Mouse (Mus musculus) CH12.LX (cell line): ENCODE results near the gene Vamp9. TPM values are rescaled to one million over a fixed set of nuclear protein-coding genes. Genes with fewer than 3 reads are reported as not detected.

ENCODE experiments used
- DNase-seq: peaks from one replicate; pipeline ENCODE4 v3.0.0-alpha.2; 2013; ENCODE audit errors: extremely low read depth
- H3K27ac ChIP-seq: 2 replicates; pipeline ENCODE4 v1.5.1; 2012; ENCODE audit warnings: low read depth, mild to moderate bottlenecking, control low read depth, moderate library complexity; ENCODE audit not compliant: insufficient read depth
- H3K27me3 ChIP-seq: replicated peaks from 2 replicates; pipeline ENCODE3; 2012; ENCODE audit warnings: inconsistent platforms
- H3K36me3 ChIP-seq, 2 experiments: replicated peaks in 1 of 2; 2 replicates each; pipeline versions ENCODE3 to v1.6.1; 2012; ENCODE audit warnings: inconsistent platforms in 1 of 2, low read length in 1 of 2, mild to moderate bottlenecking in 1 of 2, mixed read lengths in 1 of 2, moderate library complexity in 1 of 2; ENCODE audit not compliant: control insufficient read depth in 1 of 2, insufficient read depth in 1 of 2
- H3K4me1 ChIP-seq, 2 experiments: 2 replicates each; pipeline ENCODE4 v1.6.1; 2012; ENCODE audit warnings: inconsistent platforms in 1 of 2, moderate library complexity in 1 of 2; ENCODE audit not compliant: insufficient read depth in 2 of 2, control insufficient read depth in 1 of 2
- H3K4me2 ChIP-seq: 2 replicates; pipeline ENCODE4 v1.6.1; 2012; ENCODE audit warnings: low read depth, mild to moderate bottlenecking, control low read depth; ENCODE audit not compliant: poor library complexity, insufficient read depth, severe bottlenecking
- H3K4me3 ChIP-seq, 3 experiments: fragments of 150-350 bp in 1 of 3; sonication (generic) in 1 of 3; replicated peaks in 1 of 3; 2 replicates each; pipeline versions ENCODE3 to v1.5.1; 2011 to 2012; ENCODE audit warnings: low read depth in 2 of 3, low read length in 2 of 3, mild to moderate bottlenecking in 2 of 3, moderate library complexity in 2 of 3, control low read depth in 1 of 3, improper control_type of control experiment in 1 of 3, inconsistent platforms in 1 of 3, mixed read lengths in 1 of 3; ENCODE audit not compliant: poor library complexity in 1 of 3
- H3K79me2 ChIP-seq: replicated peaks from 2 replicates; pipeline ENCODE4 v1.6.1; 2012; ENCODE audit warnings: mild to moderate bottlenecking, moderate library complexity; ENCODE audit not compliant: control insufficient read depth, poor library complexity, insufficient read depth, severe bottlenecking; ENCODE audit errors: extremely low read depth
- H3K9ac ChIP-seq: 2 replicates; pipeline ENCODE4 v1.6.1; 2012; ENCODE audit warnings: low read depth, mild to moderate bottlenecking, control low read depth, moderate library complexity; ENCODE audit not compliant: insufficient read depth
- H3K9me3 ChIP-seq: replicated peaks from 2 replicates; pipeline ENCODE3; 2012; ENCODE audit warnings: low read length, inconsistent platforms, mixed read lengths
- BHLHE40 ChIP-seq: IDR thresholded peaks from 2 replicates; pipeline ENCODE4 v1.6.1; 2011; ENCODE audit warnings: mild to moderate bottlenecking, low read depth, low read length, improper control_type of control experiment
- CHD1 ChIP-seq: IDR thresholded peaks from 2 replicates; pipeline ENCODE4 v1.6.1; 2012; ENCODE audit warnings: low read depth, low read length, improper control_type of control experiment, inconsistent platforms
- CTCF ChIP-seq, 2 experiments: IDR thresholded peaks in 1 of 2; conservative IDR thresholded peaks in 1 of 2; 2 replicates each; pipeline ENCODE4 v1.5.1; 2011 to 2012; ENCODE audit warnings: low read depth in 2 of 2, low read length in 2 of 2, improper control_type of control experiment in 1 of 2, inconsistent platforms in 1 of 2, mild to moderate bottlenecking in 1 of 2, moderate library complexity in 1 of 2
- E2F4 ChIP-seq: IDR thresholded peaks from 2 replicates; pipeline ENCODE4 v1.6.1; 2011; ENCODE audit warnings: low read depth, low read length, improper control_type of control experiment; ENCODE audit not compliant: insufficient replicate concordance
- ELF1 ChIP-seq: IDR thresholded peaks from 2 replicates; pipeline ENCODE4 v1.6.1; 2014; ENCODE audit warnings: low read depth, mild to moderate bottlenecking, inconsistent platforms, low read length, improper control_type of control experiment
- EP300 ChIP-seq: IDR thresholded peaks from 2 replicates; pipeline ENCODE4 v1.6.1; 2011; ENCODE audit warnings: low read length, improper control_type of control experiment
- ETS1 ChIP-seq: conservative IDR thresholded peaks from 2 replicates; pipeline ENCODE4 v1.6.1; 2012; ENCODE audit warnings: low read depth, mild to moderate bottlenecking, inconsistent platforms, low read length, improper control_type of control experiment, moderate library complexity
- IRF4 ChIP-seq: IDR thresholded peaks from 2 replicates; pipeline ENCODE4 v1.6.1; 2014; ENCODE audit warnings: low read depth, mild to moderate bottlenecking, inconsistent platforms, low read length, improper control_type of control experiment
- JUN ChIP-seq: IDR thresholded peaks from 2 replicates; pipeline ENCODE4 v1.6.1; 2011; ENCODE audit warnings: low read depth, mild to moderate bottlenecking, low read length, improper control_type of control experiment, moderate library complexity; ENCODE audit not compliant: insufficient read depth
- KAT2A ChIP-seq: IDR thresholded peaks from 2 replicates; pipeline ENCODE4 v1.6.1; 2012; ENCODE audit warnings: low read length, improper control_type of control experiment, inconsistent platforms; ENCODE audit not compliant: insufficient replicate concordance
- MXI1 ChIP-seq: IDR thresholded peaks from 2 replicates; pipeline ENCODE4 v1.6.1; 2011; ENCODE audit warnings: mild to moderate bottlenecking, low read depth, low read length, improper control_type of control experiment
- MYC ChIP-seq: IDR thresholded peaks from 2 replicates; pipeline ENCODE4 v1.6.1; 2011; ENCODE audit warnings: low read depth, mild to moderate bottlenecking, improper control_type of control experiment, low read length
- NRF1 ChIP-seq: IDR thresholded peaks from 2 replicates; pipeline ENCODE4 v1.6.1; 2014; ENCODE audit warnings: low read depth, mild to moderate bottlenecking, inconsistent platforms, low read length, improper control_type of control experiment, moderate library complexity
- PAX5 ChIP-seq: IDR thresholded peaks from 2 replicates; pipeline ENCODE4 v1.6.1; 2012; ENCODE audit warnings: low read length, inconsistent platforms, mixed read lengths
- POLR2A ChIP-seq: IDR thresholded peaks from 2 replicates; pipeline ENCODE4 v1.6.1; 2011; ENCODE audit warnings: low read depth, mild to moderate bottlenecking, improper control_type of control experiment, low read length
- RAD21 ChIP-seq: IDR thresholded peaks from 2 replicates; pipeline ENCODE4 v1.6.1; 2011; ENCODE audit warnings: low read depth, mild to moderate bottlenecking, low read length, improper control_type of control experiment, moderate library complexity
- RCOR1 ChIP-seq: conservative IDR thresholded peaks from 2 replicates; pipeline ENCODE4 v1.6.1; 2012; ENCODE audit warnings: low read depth, mild to moderate bottlenecking, inconsistent platforms, low read length, improper control_type of control experiment
- SIN3A ChIP-seq: IDR thresholded peaks from 2 replicates; pipeline ENCODE4 v1.6.1; 2012; ENCODE audit warnings: low read length, improper control_type of control experiment, inconsistent platforms
- SMC3 ChIP-seq: IDR thresholded peaks from 2 replicates; pipeline ENCODE4 v1.6.1; 2011; ENCODE audit warnings: low read depth, low read length, improper control_type of control experiment
- UBTF ChIP-seq: IDR thresholded peaks from 2 replicates; pipeline ENCODE4 v1.6.1; 2012; ENCODE audit warnings: low read depth, mild to moderate bottlenecking, inconsistent platforms, low read length, improper control_type of control experiment, moderate library complexity
- USF1 ChIP-seq: IDR thresholded peaks from 2 replicates; pipeline ENCODE4 v1.6.1; 2014; ENCODE audit warnings: low read depth, mild to moderate bottlenecking, inconsistent platforms, low read length, improper control_type of control experiment
- USF2 ChIP-seq: conservative IDR thresholded peaks from 2 replicates; pipeline ENCODE4 v1.6.1; 2011; ENCODE audit warnings: low read depth, low read length, improper control_type of control experiment
- ZC3H11A ChIP-seq: IDR thresholded peaks from 2 replicates; pipeline ENCODE4 v1.6.1; 2012; ENCODE audit warnings: low read depth, mild to moderate bottlenecking, inconsistent platforms, low read length, improper control_type of control experiment
- ZKSCAN1 ChIP-seq: IDR thresholded peaks from 2 replicates; pipeline ENCODE4 v1.6.1; 2012; ENCODE audit warnings: low read depth, inconsistent platforms, low read length, improper control_type of control experiment, borderline replicate concordance
- ZMIZ1 ChIP-seq: IDR thresholded peaks from 2 replicates; pipeline ENCODE4 v1.6.1; 2012; ENCODE audit warnings: low read depth, mild to moderate bottlenecking, inconsistent platforms, low read length, improper control_type of control experiment
- ZNF384 ChIP-seq: IDR thresholded peaks from 2 replicates; pipeline ENCODE4 v1.6.1; 2012; ENCODE audit warnings: low read depth, low read length, improper control_type of control experiment, inconsistent platforms
- dilution Hi-C: fragments of 300-500 bp; cut with MboI; formaldehyde crosslinking; loops from 2 replicates; pipeline ENCODE4 v1.14.3; 2020; ENCODE audit warnings: low sequenced_read_pairs; ENCODE audit not compliant: extremely low pct_unique_long_range_greater_than_20kb, extremely low pct_ligation_motif_present
- in situ Hi-C: fragments of 300-500 bp; cut with MboI; formaldehyde crosslinking; loops from 3 replicates; pipeline ENCODE4 v1.14.3; 2019; ENCODE audit warnings: low sequenced_read_pairs, low pct_ligation_motif_present, low pct_unique_long_range_greater_than_20kb, mixed read lengths
- polyA plus RNA-seq: library from polyadenylated mRNA; unstranded; fragments of >175 nt; gene quantifications from 2 replicates; pipeline ENCODE4 v1.2.1, GENCODE M21; 2012; ENCODE audit warnings: low read depth; ENCODE audit not compliant: insufficient read length
- total RNA-seq, 2 experiments: library from RNA; depleted of rRNA; stranded (reverse); fragments of 300-350 nt in 1 of 2; fragments of >200 nt in 1 of 2; gene quantifications; 2 replicates each; pipeline ENCODE4 v1.2.3; 2012 to 2014

The Vamp9 gene
- total and polyA plus RNA-seq, 3 experiments, result not detected

DNA sequence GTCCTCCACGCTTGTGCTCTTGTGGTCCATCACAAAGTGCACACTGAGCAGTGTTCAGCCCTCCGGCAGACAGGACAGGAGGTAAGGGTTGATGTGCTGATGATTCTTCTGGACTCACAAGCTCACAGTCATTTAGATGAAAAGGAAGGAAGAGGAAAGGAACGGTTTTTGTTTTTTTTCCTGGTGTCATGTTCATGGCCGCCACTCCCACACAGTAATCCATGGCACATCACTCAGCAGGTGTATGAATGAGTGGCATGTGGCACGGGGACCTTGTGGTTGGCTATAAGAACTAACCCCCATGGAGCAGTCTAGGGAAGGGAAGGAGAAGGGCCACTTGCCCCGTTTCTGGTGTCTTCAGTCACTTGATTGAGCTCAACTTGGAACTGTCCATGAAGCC, 44.2 kb upstream of the Vamp9 start:
- no peak overlapping the region for H3K4me3 ChIP-seq
- no peaks in the 10 kb centered on the region for H3K79me2 ChIP-seq
- TF ChIP-seq UBTF, result no peak
- TF ChIP-seq ETS1, result no peak
- no peak for TF ChIP-seq CHD1
- no peak for TF ChIP-seq EP300
- no peak for TF ChIP-seq MXI1
- no peak for TF ChIP-seq SMC3
- no peak for TF ChIP-seq POLR2A
- TF ChIP-seq ZKSCAN1, result no peak
- TF ChIP-seq MYC, result no peak
- no peak for TF ChIP-seq ZC3H11A
- TF ChIP-seq RAD21, result no peak
- no peak for TF ChIP-seq ELF1
- TF ChIP-seq KAT2A, result no peak
- TF ChIP-seq ZMIZ1, result no peak
- no peak for TF ChIP-seq SIN3A
- TF ChIP-seq JUN, result no peak
- no peak for TF ChIP-seq USF2
- dilution Hi-C loops, result no loop called here
- H3K27me3 ChIP-seq, result no peaks in the 10 kb centered on the region
- H3K36me3 ChIP-seq, result no peaks in the 10 kb centered on the region
- H3K9me3 ChIP-seq, result no peaks in the 10 kb centered on the region
- no peak overlapping the region for H3K4me2 ChIP-seq
- H3K4me1 ChIP-seq, result no peaks in the 10 kb centered on the region
- no peak for DNase-seq
- in situ Hi-C loops, result no loop called here
- no peak overlapping the region for H3K9ac ChIP-seq
- H3K27ac ChIP-seq, result no peak overlapping the region

DNA sequence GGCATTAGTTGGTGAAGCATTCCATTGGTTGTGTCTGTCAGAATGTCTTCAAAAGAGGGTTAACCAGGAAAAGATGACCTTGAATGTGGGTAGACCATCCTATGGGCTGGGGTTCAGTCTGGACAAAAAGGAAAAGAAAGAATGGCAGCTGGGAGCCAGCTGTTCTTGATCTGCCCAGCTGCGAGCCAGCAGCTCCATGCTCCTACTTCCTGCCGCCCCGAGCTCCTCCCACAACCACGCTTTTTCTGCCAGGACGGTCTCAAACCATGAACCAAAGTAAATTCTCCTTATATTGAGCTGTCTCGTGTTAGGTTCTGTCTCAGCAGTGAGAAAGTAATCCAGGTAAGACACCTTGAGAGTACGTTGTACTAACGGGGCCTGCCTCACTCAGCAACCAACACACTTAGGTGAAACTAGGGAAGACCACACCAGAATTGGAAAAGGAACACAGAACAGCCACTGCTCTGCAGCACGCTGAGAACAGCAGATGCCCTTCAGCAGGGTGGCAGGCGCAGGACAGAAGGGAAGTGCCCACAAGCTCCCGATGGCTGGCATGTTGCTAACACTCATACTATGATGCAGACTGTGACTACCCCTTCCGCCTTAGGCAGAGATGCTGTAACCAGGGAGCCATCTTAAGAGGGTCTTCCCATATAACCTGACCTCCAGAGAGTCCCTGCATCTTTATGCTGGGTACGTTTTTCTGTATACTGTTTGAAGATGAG, 42.2 kb upstream of the Vamp9 start:
- H3K27ac ChIP-seq, result no peak overlapping the region
- no peaks in the 10 kb centered on the region for H3K9me3 ChIP-seq
- no peaks in the 10 kb centered on the region for H3K4me1 ChIP-seq
- no peak for DNase-seq
- dilution Hi-C loops (no loop called here), in situ Hi-C loops (no loop called here)
- H3K4me2 ChIP-seq, result no peak overlapping the region
- H3K4me3 ChIP-seq, result no peak overlapping the region
- no peaks in the 10 kb centered on the region for H3K79me2 ChIP-seq
- TF ChIP-seq RAD21, result no peak
- TF ChIP-seq USF1, result no peak
- TF ChIP-seq USF2, result no peak
- TF ChIP-seq SMC3, result no peak
- no peak for TF ChIP-seq ELF1
- TF ChIP-seq ZNF384, result no peak
- TF ChIP-seq MXI1, result no peak
- no peak for TF ChIP-seq CTCF (conservative IDR thresholded peaks at IDR 0.05 in 1 of 2, IDR thresholded peaks at IDR 0.05 in 1 of 2; ENCODE audit: low read depth in 2 of 2, low read length in 2 of 2)
- TF ChIP-seq RCOR1, result no peak
- TF ChIP-seq ZKSCAN1, result no peak
- no peak for TF ChIP-seq ZC3H11A
- no peak for TF ChIP-seq BHLHE40
- TF ChIP-seq PAX5, result no peak
- no peak for TF ChIP-seq IRF4
- no peak for TF ChIP-seq E2F4
- no peak for TF ChIP-seq NRF1
- no peak for TF ChIP-seq JUN
- H3K36me3 ChIP-seq, result no peaks in the 10 kb centered on the region
- H3K27me3 ChIP-seq, result no peaks in the 10 kb centered on the region
- H3K9ac ChIP-seq, result no peak overlapping the region
